Mouse (Mus musculus) CH12.LX (cell line): ENCODE measurements around the gene Map7d2. TPM values are rescaled to one million over a fixed set of nuclear protein-coding genes. Genes with fewer than 3 reads are reported as not detected.
A peak's percentile ranks its signal among the peaks of the same experiment; 100 is the strongest.
"Not testable (repeated sequence)": the region's sequence is repeated elsewhere in the genome, so short reads cannot be mapped to it uniquely, and the experiment has no call there.

ENCODE experiments used
- DNase-seq: peaks from one replicate; pipeline ENCODE4 v3.0.0-alpha.2; 2013; ENCODE audit errors: extremely low read depth
- H3K27ac ChIP-seq: 2 replicates; pipeline ENCODE4 v1.5.1; 2012; ENCODE audit warnings: low read depth, mild to moderate bottlenecking, control low read depth, moderate library complexity; ENCODE audit not compliant: insufficient read depth
- H3K27me3 ChIP-seq: replicated peaks from 2 replicates; pipeline ENCODE3; 2012; ENCODE audit warnings: inconsistent platforms
- H3K36me3 ChIP-seq, 2 experiments: replicated peaks in 1 of 2; 2 replicates each; pipeline versions ENCODE3 to v1.6.1; 2012; ENCODE audit warnings: inconsistent platforms in 1 of 2, low read length in 1 of 2, mild to moderate bottlenecking in 1 of 2, mixed read lengths in 1 of 2, moderate library complexity in 1 of 2; ENCODE audit not compliant: control insufficient read depth in 1 of 2, insufficient read depth in 1 of 2
- H3K4me1 ChIP-seq, 2 experiments: 2 replicates each; pipeline ENCODE4 v1.6.1; 2012; ENCODE audit warnings: inconsistent platforms in 1 of 2, moderate library complexity in 1 of 2; ENCODE audit not compliant: insufficient read depth in 2 of 2, control insufficient read depth in 1 of 2
- H3K4me2 ChIP-seq: 2 replicates; pipeline ENCODE4 v1.6.1; 2012; ENCODE audit warnings: low read depth, mild to moderate bottlenecking, control low read depth; ENCODE audit not compliant: poor library complexity, insufficient read depth, severe bottlenecking
- H3K4me3 ChIP-seq, 3 experiments: fragments of 150-350 bp in 1 of 3; sonication (generic) in 1 of 3; replicated peaks in 1 of 3; 2 replicates each; pipeline versions ENCODE3 to v1.5.1; 2011 to 2012; ENCODE audit warnings: low read depth in 2 of 3, low read length in 2 of 3, mild to moderate bottlenecking in 2 of 3, moderate library complexity in 2 of 3, control low read depth in 1 of 3, improper control_type of control experiment in 1 of 3, inconsistent platforms in 1 of 3, mixed read lengths in 1 of 3; ENCODE audit not compliant: poor library complexity in 1 of 3
- H3K79me2 ChIP-seq: replicated peaks from 2 replicates; pipeline ENCODE4 v1.6.1; 2012; ENCODE audit warnings: mild to moderate bottlenecking, moderate library complexity; ENCODE audit not compliant: control insufficient read depth, poor library complexity, insufficient read depth, severe bottlenecking; ENCODE audit errors: extremely low read depth
- H3K9ac ChIP-seq: 2 replicates; pipeline ENCODE4 v1.6.1; 2012; ENCODE audit warnings: low read depth, mild to moderate bottlenecking, control low read depth, moderate library complexity; ENCODE audit not compliant: insufficient read depth
- H3K9me3 ChIP-seq: replicated peaks from 2 replicates; pipeline ENCODE3; 2012; ENCODE audit warnings: low read length, inconsistent platforms, mixed read lengths
- BHLHE40 ChIP-seq: IDR thresholded peaks from 2 replicates; pipeline ENCODE4 v1.6.1; 2011; ENCODE audit warnings: mild to moderate bottlenecking, low read depth, low read length, improper control_type of control experiment
- CHD1 ChIP-seq: IDR thresholded peaks from 2 replicates; pipeline ENCODE4 v1.6.1; 2012; ENCODE audit warnings: low read depth, low read length, improper control_type of control experiment, inconsistent platforms
- CTCF ChIP-seq, 2 experiments: IDR thresholded peaks in 1 of 2; conservative IDR thresholded peaks in 1 of 2; 2 replicates each; pipeline ENCODE4 v1.5.1; 2011 to 2012; ENCODE audit warnings: low read depth in 2 of 2, low read length in 2 of 2, improper control_type of control experiment in 1 of 2, inconsistent platforms in 1 of 2, mild to moderate bottlenecking in 1 of 2, moderate library complexity in 1 of 2
- ETS1 ChIP-seq: conservative IDR thresholded peaks from 2 replicates; pipeline ENCODE4 v1.6.1; 2012; ENCODE audit warnings: low read depth, mild to moderate bottlenecking, inconsistent platforms, low read length, improper control_type of control experiment, moderate library complexity
- GABPA ChIP-seq: IDR thresholded peaks from 2 replicates; pipeline ENCODE4 v1.6.1; 2012; ENCODE audit warnings: low read depth, low read length, improper control_type of control experiment, inconsistent platforms; ENCODE audit not compliant: insufficient replicate concordance
- HCFC1 ChIP-seq: IDR thresholded peaks from 2 replicates; pipeline ENCODE4 v1.6.1; 2012; ENCODE audit warnings: low read depth, mild to moderate bottlenecking, inconsistent platforms, low read length, improper control_type of control experiment
- JUND ChIP-seq: conservative IDR thresholded peaks from 2 replicates; pipeline ENCODE4 v1.6.1; 2011; ENCODE audit warnings: low read depth, low read length, improper control_type of control experiment
- MAZ ChIP-seq: IDR thresholded peaks from 2 replicates; pipeline ENCODE4 v1.6.1; 2012; ENCODE audit warnings: low read depth, mild to moderate bottlenecking, inconsistent platforms, low read length, improper control_type of control experiment, moderate library complexity
- MEF2A ChIP-seq: IDR thresholded peaks from 2 replicates; pipeline ENCODE4 v1.6.1; 2014; ENCODE audit warnings: low read depth, mild to moderate bottlenecking, inconsistent platforms, low read length, improper control_type of control experiment, borderline replicate concordance
- MXI1 ChIP-seq: IDR thresholded peaks from 2 replicates; pipeline ENCODE4 v1.6.1; 2011; ENCODE audit warnings: mild to moderate bottlenecking, low read depth, low read length, improper control_type of control experiment
- MYC ChIP-seq: IDR thresholded peaks from 2 replicates; pipeline ENCODE4 v1.6.1; 2011; ENCODE audit warnings: low read depth, mild to moderate bottlenecking, improper control_type of control experiment, low read length
- NRF1 ChIP-seq: IDR thresholded peaks from 2 replicates; pipeline ENCODE4 v1.6.1; 2014; ENCODE audit warnings: low read depth, mild to moderate bottlenecking, inconsistent platforms, low read length, improper control_type of control experiment, moderate library complexity
- PAX5 ChIP-seq: IDR thresholded peaks from 2 replicates; pipeline ENCODE4 v1.6.1; 2012; ENCODE audit warnings: low read length, inconsistent platforms, mixed read lengths
- RAD21 ChIP-seq: IDR thresholded peaks from 2 replicates; pipeline ENCODE4 v1.6.1; 2011; ENCODE audit warnings: low read depth, mild to moderate bottlenecking, low read length, improper control_type of control experiment, moderate library complexity
- SMC3 ChIP-seq: IDR thresholded peaks from 2 replicates; pipeline ENCODE4 v1.6.1; 2011; ENCODE audit warnings: low read depth, low read length, improper control_type of control experiment
- TCF12 ChIP-seq: IDR thresholded peaks from 2 replicates; pipeline ENCODE4 v1.6.1; 2014; ENCODE audit warnings: low read depth, mild to moderate bottlenecking, inconsistent platforms, low read length, improper control_type of control experiment
- USF1 ChIP-seq: IDR thresholded peaks from 2 replicates; pipeline ENCODE4 v1.6.1; 2014; ENCODE audit warnings: low read depth, mild to moderate bottlenecking, inconsistent platforms, low read length, improper control_type of control experiment
- ZKSCAN1 ChIP-seq: IDR thresholded peaks from 2 replicates; pipeline ENCODE4 v1.6.1; 2012; ENCODE audit warnings: low read depth, inconsistent platforms, low read length, improper control_type of control experiment, borderline replicate concordance
- ZMIZ1 ChIP-seq: IDR thresholded peaks from 2 replicates; pipeline ENCODE4 v1.6.1; 2012; ENCODE audit warnings: low read depth, mild to moderate bottlenecking, inconsistent platforms, low read length, improper control_type of control experiment
- ZNF384 ChIP-seq: IDR thresholded peaks from 2 replicates; pipeline ENCODE4 v1.6.1; 2012; ENCODE audit warnings: low read depth, low read length, improper control_type of control experiment, inconsistent platforms
- dilution Hi-C: fragments of 300-500 bp; cut with MboI; formaldehyde crosslinking; loops from 2 replicates; pipeline ENCODE4 v1.14.3; 2020; ENCODE audit warnings: low sequenced_read_pairs; ENCODE audit not compliant: extremely low pct_unique_long_range_greater_than_20kb, extremely low pct_ligation_motif_present
- in situ Hi-C: fragments of 300-500 bp; cut with MboI; formaldehyde crosslinking; loops from 3 replicates; pipeline ENCODE4 v1.14.3; 2019; ENCODE audit warnings: low sequenced_read_pairs, low pct_ligation_motif_present, low pct_unique_long_range_greater_than_20kb, mixed read lengths
- polyA plus RNA-seq: library from polyadenylated mRNA; unstranded; fragments of >175 nt; gene quantifications from 2 replicates; pipeline ENCODE4 v1.2.1, GENCODE M21; 2012; ENCODE audit warnings: low read depth; ENCODE audit not compliant: insufficient read length
- total RNA-seq, 2 experiments: library from RNA; depleted of rRNA; stranded (reverse); fragments of 300-350 nt in 1 of 2; fragments of >200 nt in 1 of 2; gene quantifications; 2 replicates each; pipeline ENCODE4 v1.2.3; 2012 to 2014

Gene Map7d2
- total and polyA plus RNA-seq, 3 experiments: 0.19 to 1.1 TPM; not detected in 1

GRCm38 (mm10) chrX:159430507-159430906, 16.1 kb downstream of the Map7d2 start:
- H3K79me2 ChIP-seq, dilution Hi-C loops, in situ Hi-C loops, H3K36me3 ChIP-seq, H3K9me3 ChIP-seq, H3K27ac ChIP-seq, H3K27me3 ChIP-seq, H3K4me3 ChIP-seq, DNase-seq, H3K9ac ChIP-seq, H3K4me2 ChIP-seq, H3K4me1 ChIP-seq: not testable (repeated sequence)

- Histone ChIP-seq H3K9ac (no peak overlapping the region), H3K4me3 (no peak overlapping the region), H3K27ac (no peak overlapping the region), H3K4me1 (no peaks in the 10 kb centered on the region), H3K36me3 (no peaks in the 10 kb centered on the region), H3K4me2 (no peak overlapping the region), H3K9me3 (no peaks in the 10 kb centered on the region), H3K79me2 (no peaks in the 10 kb centered on the region), H3K27me3 (no peaks in the 10 kb centered on the region)
- TF ChIP-seq CTCF (conservative IDR thresholded peaks at IDR 0.05 in 1 of 2, IDR thresholded peaks at IDR 0.05 in 1 of 2; ENCODE audit: low read depth in 2 of 2, low read length in 2 of 2) (peak; percentile 36 to 77; a peak in 3 of 4 replicates), RAD21 (peak; percentile 83), MXI1 (no peak), ZNF384 (0 out of 2 replicates have a peak, but pooled peaks have one; percentile 7), SMC3 (peak; percentile 68)
- in situ Hi-C loops (loop anchor here (10.0 kb wide), 1 partner anchor 163 kb away; no protein-coding TSS in a partner anchor), dilution Hi-C loops (no loop called here)
- DNase-seq: peak; percentile 48
These were observed 27.8 kb downstream of the Map7d2 start for GRCm38 (mm10) chrX:159442128-159442527.

DNA sequence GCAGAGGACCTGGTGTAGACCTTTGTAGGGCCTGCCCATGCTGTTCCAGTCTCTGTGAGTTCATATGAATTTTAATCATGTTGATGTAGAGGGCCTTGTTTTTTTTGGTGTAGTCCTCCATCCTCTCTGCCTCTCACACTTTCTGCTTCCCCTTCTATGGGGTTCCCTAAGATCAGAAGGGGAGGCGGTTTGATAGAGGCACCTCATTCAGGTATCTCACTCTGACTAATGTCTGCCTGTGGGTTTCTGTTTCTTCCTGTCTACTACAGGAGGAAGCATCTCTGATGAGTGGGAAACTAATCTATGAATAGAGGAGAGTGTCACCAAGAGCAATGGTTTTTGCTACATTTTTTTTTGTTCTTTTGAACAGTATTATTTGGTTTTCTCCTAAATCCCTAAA, 32.8 kb downstream of the Map7d2 start:
- peak; percentile 8 for DNase-seq
- Histone ChIP-seq H3K36me3 (no peaks in the 10 kb centered on the region), H3K4me1 (no peaks in the 10 kb centered on the region), H3K9ac (no peak overlapping the region), H3K4me3 (no peak overlapping the region), H3K27ac (no peak overlapping the region), H3K79me2 (no peaks in the 10 kb centered on the region), H3K4me2 (no peak overlapping the region), H3K9me3 (no peaks in the 10 kb centered on the region), H3K27me3 (no peaks in the 10 kb centered on the region)
- in situ Hi-C loops (loop anchor here (10.0 kb wide), 1 partner anchor 158 kb away; no protein-coding TSS in a partner anchor), dilution Hi-C loops (no loop called here)
- TF ChIP-seq BHLHE40 (no peak), USF1 (no peak), CHD1 (no peak), MEF2A (no peak), PAX5 (no peak), MYC (no peak), MXI1 (no peak), ETS1 (no peak), ZMIZ1 (no peak), SMC3 (no peak), JUND (no peak), ZKSCAN1 (no peak), HCFC1 (no peak), NRF1 (no peak), RAD21 (no peak), MAZ (no peak), TCF12 (no peak), GABPA (no peak)
